Mouse (Mus musculus) left cerebral cortex, postnatal 14 days (tissue): ENCODE data around the gene Gm42791. TPM values are rescaled to one million over a fixed set of nuclear protein-coding genes. Genes with fewer than 3 reads are reported as not detected.

Experiments
- DNase-seq, 2 experiments: peaks; one replicate each; pipeline ENCODE4 v3.0.0; 2021 to 2022; ENCODE audit warnings: low spot score in 2 of 2, mixed read lengths in 1 of 2
- intact Hi-C: fragments of 180-260 bp; cut with DNase I; formaldehyde crosslinking; loops from one replicate; pipeline ENCODE4 v1.15.1; 2025
- total RNA-seq, 2 experiments: library from RNA; stranded (reverse); gene quantifications; 2 replicates each; pipeline ENCODE4 v1.2.3; 2021

The Gm42791 gene
- total RNA-seq, 2 experiments from 2014 or later = 16.6 to 17.8 TPM

DNA sequence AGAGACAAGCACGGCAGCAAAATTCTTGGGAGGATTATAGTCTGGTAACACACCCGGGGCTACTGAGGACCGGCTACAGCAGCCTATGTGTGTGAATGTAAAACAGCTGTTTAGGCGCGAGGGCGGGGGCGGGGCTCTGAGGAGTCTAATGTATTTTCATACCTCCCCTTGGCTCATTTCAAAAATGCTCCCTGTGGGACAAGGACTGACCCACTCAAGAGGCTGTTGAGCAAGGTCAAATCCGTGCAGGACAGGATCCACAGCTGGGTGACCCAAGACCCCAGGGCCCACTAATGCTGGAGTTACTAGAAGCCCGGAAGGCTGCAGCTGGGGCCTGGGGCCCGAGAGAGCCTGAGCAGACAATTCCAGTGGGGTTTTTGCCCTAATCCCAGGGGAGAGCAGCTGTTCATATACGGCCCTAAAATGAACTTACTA, 55.0 kb downstream of the Gm42791 start:
- DNase-seq = no peak
- intact Hi-C loops = no loop called here

DNA sequence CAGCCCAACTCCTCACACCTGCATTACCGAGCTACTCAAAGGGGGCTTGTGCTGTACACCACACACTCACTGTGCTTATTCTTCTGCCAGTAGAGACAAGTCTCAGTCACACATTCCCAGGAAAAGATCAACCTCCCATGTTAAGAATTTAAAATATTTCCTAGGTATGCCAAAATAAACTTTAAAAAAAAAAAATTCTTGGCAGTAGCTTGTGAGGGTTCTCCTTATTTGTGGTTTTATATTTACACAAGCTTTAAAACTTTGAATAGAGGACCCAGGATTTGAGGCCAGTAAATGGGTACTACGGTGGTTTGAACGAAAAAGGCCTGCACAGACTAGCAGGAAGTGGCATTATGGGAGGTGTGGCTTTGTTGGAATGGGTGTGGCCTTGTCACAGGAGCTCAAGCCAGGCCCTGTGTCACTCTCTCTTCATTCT, 58.4 kb downstream of the Gm42791 start:
- intact Hi-C loops = no loop called here

DNA sequence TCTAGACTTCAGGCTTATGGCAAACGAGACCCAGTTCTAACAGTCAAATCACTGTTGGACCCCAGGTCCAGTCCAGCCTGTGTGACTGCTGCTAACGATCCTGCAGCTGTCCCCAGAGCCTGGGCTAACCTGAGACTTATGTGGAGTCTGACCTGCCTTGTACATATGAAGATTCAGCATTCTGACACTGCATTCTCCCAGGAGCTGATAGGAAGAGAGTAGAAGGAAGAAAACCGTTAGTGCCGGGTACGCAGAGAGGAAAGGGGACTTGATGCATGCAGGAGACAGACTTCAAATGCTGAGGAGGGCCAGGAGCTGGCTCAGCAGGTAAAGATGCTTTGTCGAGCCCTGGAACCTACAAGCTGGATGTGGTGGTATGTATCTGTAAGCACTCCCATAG, 59.1 kb downstream of the Gm42791 start:
- no peak for DNase-seq
- intact Hi-C loops = no loop called here

More for the DNA sequence above, 58.4 kb downstream of the Gm42791 start:
- DNase-seq = no peak

DNA sequence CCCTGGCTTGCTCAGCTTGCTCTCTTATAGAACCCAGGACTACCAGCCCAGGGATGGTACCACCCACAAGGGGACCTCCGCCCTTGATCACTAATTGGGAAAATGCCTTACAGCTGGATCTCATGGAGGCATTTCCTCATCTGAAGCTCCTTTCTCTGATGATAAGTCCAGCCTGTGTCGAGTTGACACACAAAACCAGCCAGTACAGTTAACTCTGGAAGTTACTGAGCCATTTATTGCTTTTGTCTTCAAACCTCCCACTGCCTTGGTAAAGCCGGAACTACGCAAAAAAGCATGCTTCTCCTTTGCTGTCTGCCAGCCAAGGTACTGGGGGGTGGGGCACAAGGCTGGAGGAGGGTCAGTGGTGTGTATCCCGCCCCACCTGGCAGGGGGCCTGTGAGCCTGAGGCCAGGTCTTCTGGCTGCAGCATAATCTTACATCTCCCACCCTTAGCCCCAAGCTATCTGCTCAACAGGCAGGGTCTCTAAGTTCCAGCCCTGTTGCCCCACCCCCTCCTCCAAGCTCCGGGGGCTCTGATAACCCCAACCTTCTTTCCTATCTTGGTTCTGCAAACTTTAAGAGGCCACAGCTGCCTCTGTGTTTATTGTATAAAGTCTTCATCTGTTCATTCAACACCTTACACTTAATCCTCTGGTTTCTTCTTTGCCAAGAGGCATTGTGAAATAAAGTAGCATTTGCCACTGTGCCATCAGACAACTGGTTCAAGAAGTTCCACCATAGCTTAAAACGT, 59.7 kb downstream of the Gm42791 start:
- no peak for DNase-seq
- intact Hi-C loops = no loop called here

DNA sequence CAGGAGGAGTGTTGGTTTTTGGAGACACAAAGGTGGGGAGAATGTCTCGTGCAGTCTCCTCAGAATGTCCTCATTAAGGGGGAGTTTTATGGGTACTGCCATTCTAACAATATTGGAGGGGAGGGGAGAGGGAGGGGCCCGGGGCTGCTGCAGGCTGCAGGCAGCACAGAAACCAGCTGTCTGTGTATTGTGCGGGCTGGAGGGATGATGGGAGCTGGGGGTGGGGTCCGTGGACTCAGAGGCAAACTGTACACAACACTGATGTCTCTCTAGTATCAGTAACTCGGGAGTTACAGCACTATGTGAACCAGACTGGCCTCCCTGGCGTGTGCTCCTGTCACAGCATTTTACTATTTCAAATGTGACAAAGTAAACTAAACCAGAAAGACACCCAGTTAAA, 60.5 kb downstream of the Gm42791 start:
- DNase-seq = no peak
- intact Hi-C loops = no loop called here

DNA sequence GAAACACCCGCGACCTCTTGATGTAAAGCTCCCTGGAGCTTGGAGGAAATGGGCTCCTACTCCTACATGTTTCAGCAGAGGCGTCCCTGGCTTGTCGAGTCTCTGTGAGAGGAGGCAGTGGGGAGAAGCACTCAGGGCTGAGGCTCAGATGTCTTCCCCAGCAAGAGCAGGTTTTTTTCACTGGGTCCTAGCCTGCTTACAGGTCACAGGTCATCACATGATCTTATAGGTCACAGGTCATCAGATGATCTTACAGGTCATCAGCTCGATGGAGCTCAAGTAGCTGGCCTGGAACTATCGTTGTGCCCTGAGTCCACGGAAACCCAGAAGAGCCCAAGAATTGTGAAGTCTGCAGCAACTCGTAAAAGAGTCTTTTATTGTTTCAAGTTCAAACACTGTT, 61.2 kb downstream of the Gm42791 start:
- no peak for DNase-seq
- intact Hi-C loops = no loop called here

DNA sequence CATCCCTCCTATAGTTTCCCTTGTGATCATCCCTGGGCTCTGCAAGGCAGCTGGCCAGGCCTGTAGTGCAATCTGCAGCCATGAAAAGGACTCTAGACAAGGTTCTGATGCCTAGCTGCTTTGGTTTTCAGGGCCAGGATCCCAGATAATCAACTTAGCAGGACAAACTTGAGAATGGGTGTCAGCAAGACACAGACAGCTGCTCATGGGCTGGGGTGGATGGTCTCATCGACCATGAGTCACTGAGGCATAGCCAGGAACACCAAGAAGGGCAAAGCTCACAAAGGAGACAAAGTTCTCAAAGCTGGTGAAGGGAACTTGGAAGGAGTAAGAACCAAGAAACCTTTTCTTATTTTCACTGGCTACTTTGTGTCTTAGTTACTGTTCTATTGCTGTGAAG, 63.6 kb downstream of the Gm42791 start:
- DNase-seq = no peak
- intact Hi-C loops = no loop called here

DNA sequence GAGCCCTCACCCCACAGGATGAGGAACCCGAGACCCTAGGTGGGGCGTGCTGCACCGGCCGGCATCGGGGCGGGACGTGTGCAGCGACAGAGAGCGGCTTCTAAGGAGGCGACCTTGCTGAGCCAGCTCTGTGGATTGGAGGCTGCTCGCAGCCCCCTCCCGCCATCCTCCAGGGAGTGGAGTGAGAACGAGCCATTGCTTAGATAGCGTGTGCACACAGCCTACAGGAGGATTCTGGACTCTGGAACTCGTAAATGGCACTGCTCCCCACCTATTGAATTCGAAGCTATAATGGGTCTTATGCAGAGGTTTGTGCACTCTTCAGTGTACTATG, 65.9 kb downstream of the Gm42791 start, which contains the start of gene Katnal1:
Gene Katnal1 (minus strand): TSS at position 205 of the 334 bp plus-strand sequence.
- intact Hi-C loops = no loop called here
- no peak for DNase-seq

DNA sequence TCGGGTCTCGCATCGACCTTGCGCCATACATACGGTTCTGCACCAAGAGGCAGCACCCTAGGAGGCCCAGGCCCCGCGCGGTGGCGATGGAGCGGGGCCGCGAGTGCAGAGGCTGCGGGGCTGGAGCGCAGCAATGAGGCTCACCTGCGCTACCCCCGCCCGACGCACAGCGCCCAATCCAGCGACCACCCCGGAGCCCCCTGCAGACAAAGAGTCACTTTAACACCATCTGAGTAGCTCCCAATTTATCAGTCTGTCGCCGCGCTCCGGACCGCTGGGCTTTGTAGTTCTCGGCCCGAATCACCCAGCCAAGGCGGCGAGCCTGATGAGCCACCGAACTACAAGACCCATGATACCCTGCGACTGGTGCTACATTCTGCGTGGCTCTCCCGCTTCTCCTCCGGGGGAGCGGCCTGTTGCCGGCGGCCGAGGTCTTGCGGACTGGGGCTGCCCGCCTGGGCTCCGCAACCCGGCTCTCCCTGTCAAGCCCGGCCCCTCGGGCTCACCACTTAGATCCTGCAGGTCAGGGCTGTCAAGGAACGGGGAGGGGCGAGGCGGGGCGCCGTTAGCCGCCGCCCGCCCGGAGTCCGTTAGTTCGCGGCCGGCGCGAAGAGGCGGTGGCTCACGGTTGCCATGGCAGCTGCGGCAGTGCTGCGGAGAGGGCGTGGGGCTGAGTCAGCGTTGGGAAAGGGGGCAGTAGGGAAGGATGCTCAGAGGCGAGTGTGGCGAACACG, 66.4 kb downstream of the Gm42791 start:
- peak; percentile 94 to 97 for DNase-seq
- intact Hi-C loops = no loop called here

DNA sequence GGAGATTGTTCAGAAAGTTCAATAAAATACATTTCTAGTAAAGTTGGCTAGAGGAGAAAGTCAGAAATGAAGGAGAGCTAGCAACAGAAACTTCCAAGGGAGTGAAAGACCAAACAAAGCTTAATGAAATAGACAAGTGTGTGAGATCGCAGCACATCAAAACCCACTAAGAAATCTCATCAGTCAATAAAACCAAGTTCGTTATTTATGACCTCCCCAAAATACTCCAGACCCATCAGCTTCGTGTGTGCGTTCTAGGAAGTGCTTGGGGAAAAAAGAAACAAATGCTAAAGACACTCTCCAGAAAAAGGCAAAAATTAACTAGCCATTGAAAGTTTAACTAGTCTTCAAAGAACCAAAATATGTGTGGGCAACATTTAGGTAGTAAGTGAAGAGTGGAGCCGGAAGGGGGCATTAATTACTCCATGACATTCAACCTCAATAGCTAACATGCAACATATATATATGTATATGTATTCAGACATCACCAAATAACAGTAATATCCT, 67.2 kb downstream of the Gm42791 start:
- intact Hi-C loops = no loop called here
- no peak for DNase-seq

DNA sequence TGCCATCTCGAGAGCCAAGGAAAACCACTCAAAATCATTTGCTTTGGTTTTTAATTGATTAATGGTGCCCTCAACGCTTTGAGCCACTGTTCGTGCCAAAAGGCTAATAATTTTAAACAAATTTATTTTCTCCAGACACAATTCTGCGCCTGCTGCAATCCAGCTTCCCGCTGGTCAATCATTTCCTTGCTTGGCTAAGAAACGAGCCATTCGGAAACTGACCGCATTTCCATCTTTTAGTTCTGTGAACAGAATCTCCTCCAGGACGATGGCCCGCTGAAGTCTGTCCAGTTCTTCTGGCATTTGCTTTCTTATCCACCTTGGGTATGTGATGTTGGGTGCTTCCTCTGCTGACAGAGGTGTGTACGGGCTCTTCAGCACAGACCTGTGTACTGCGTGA, 70.4 kb downstream of the Gm42791 start:
- intact Hi-C loops = no loop called here
- no peak for DNase-seq

DNA sequence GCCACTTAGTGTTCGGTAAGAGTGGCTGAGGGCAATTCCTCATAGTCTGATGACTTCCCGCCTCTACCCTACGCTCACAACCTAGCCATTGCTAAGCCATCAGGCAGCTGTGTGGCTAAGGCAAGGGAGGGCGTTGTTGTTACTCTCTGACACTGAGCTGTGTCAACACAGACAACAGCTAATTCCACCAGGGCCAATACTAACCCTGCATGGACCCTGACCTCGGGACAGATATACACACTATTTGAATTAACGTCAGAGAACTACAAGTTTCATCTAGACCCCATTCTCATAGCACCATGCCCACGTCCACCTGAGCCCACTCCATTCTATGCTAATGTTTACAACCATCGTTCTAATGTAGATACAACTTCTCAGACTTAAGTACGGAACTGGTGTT, 70.9 kb downstream of the Gm42791 start:
- intact Hi-C loops = no loop called here
- no peak for DNase-seq

DNA sequence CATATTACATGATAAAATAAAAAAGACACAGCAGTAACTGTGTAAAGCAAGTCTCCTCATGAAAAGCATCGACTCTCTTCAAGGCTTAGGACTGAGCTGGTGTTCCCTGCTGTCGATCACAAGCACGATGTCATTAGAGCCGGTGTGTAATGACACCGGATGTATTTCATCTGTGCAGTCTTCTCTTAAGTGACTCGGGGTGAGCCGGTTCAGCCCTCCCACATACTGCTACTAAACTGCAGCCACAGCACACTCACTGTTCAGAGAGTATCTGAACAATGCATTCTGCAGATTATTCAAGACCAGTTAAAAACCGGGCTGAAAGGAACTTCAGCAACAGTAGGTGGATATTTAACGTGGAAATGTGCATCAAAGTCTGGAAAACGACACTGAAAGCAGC, 71.5 kb downstream of the Gm42791 start:
- no peak for DNase-seq
- intact Hi-C loops = no loop called here

DNA sequence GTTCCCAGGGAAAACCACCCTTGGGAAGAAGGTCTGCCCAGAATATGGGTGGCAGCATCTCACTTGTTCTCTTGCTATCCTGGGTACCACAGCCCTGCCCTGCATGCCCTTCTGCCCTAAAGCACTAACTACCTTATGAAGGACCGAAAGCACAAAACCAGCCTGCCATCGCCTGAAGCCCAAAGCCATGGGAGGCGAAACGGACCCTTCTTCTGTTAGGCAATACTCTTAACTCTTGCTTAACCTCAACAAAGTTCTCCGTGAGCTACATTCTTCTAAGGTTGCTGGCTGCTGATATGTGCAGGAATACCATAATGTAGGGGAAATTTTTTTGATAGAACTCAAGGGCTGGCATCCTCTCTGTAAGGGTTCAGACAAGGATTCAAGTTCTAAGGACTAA, 72.2 kb downstream of the Gm42791 start:
- no peak for DNase-seq
- intact Hi-C loops = no loop called here

DNA sequence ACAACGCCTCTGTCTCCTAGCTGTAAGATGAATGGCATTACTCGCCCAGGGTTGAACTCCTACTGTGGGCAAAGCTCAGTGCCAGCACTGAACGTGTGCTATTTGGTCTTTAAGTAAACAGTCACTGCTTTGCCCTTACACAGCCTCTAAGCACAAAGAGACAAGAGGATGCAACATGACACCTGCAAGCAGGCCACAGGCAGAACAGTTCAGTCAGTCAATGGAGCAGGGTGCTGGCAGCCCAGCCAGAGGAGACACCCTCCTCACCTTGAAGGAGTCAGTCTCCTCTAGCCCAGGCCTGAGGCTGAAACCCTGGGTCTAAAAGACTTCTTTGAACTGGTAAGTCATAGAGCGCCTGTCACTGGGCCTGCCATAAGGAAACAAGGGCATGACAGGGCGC, 76.9 kb downstream of the Gm42791 start:
- no peak for DNase-seq
- intact Hi-C loops = no loop called here

DNA sequence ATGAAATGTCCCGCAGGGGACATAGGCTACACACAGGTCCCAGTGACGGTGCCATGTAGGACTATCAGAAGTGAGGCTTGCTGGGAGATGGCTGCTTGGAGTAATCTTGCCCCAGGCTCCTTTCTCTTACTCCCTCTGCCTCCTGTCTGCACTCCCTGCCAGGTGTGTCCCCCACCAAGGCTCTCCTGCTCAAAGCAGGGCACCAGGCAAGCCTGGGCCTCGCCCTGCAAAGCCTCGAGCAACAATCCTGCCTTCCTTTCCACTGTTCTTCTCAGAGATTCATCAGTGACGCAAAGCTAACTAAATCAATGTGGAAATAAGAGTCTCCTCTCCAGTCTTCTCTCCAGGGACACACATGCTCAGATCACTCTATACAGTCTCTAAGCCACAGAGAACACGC, 78.2 kb downstream of the Gm42791 start:
- no peak for DNase-seq
- intact Hi-C loops = no loop called here

DNA sequence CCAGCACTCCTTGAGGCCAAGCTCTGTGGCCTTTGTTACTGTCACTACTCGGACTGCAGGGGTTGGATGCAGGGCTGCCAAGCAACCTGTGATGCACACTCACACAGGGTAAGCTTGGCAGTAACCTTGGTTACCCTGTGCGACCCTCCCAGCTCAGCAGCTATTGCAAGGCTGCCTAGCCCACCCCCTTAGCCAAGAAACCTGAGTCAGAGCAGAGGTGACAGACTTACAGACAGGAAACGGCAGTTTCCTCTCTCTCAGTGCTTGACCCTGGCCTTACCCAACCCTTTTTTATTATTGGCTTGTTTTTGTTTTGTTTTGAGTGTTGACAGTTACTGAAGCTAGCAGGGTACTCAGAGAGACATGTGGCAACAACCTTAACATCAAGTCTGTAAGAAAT, 82.7 kb downstream of the Gm42791 start:
- no peak for DNase-seq
- intact Hi-C loops = no loop called here

DNA sequence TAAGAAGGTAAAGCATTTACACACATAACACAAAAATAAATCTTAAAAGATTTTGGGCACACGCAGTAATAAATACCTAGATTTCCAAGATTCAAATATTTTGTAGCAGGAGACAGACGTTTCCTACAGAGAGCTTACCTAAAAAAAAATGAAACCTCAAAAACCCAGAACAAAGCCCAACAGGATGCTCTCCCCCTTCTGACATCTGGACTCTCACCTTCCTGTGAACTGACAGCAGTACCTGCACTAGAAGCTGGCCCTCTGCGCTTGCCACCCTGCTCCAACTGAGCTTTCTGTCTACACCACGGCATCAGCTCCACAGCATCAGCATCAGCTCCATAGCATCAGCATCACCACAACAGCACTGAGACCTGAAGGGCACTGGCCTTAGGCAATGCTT, 84.9 kb downstream of the Gm42791 start:
- intact Hi-C loops = no loop called here
- DNase-seq = no peak

DNA sequence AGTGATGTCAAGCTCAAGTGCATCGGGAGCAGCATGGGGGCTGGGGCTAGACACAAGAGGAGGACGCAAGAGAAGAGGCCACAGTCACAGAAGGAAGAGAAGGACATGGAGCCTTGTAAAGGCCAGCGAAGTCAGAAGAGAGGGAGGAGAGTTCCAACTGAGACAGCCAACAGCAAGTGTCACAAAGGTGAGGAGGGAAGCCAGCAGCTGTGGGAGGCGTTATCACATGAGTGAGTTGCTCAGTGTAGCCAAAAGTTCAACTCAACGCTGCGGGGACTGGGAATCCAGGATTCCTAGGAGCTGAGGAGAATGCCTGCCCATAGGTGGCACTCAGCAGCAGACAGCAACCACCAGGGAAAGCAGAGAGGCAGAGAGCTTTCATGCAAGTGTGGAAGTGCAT, 85.5 kb downstream of the Gm42791 start:
- DNase-seq = no peak
- intact Hi-C loops = no loop called here

DNA sequence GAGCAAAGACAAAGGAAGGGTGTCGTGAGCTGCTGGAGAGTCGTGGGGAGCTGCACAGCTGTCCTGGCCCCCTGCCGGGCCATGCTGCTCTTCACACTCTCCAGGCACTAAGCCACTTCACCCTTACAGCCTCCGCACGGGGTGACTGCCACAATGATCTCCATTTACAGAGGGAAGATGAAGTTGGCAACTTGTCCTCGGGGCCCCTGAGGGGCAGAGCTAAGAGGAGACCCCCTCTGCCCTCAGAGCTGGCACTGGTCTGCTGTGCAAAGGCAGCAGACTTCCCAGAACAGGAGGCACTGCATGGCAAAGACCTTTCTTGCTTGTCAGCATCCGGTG, 85.9 kb downstream of the Gm42791 start:
- no peak for DNase-seq
- intact Hi-C loops = no loop called here
